Mouse (Mus musculus): Measurements from ENCODE around the gene Olfr1020.

Gene Olfr1020

GRCm38 (mm10) chr2:85846730-85847129 is at the start of gene Olfr1020:
Olfr1020 (plus strand) TSS chr2:85847030.
- DNase-seq (ENCODE audit: low spot score in 2 of 2), result no peak

GRCm38 (mm10) chr2:85802444-85802843 is 44.4 kb upstream of the Olfr1020 start, which contains the start of gene Olfr1016:
Olfr1016 (minus strand) TSS chr2:85802544.
- DNase-seq (ENCODE audit: low spot score in 2 of 2), result no peak

GRCm38 (mm10) chr2:85804501-85804900 is 42.3 kb upstream of the Olfr1020 start:
- no peak for DNase-seq (ENCODE audit: low spot score in 2 of 2)

GRCm38 (mm10) chr2:85818179-85818578 is 28.7 kb upstream of the Olfr1020 start, which contains the start of gene Olfr1018:
Olfr1018 (plus strand) TSS chr2:85818479.
- DNase-seq (ENCODE audit: low spot score in 2 of 2), result no peak

- DNase-seq (ENCODE audit: low spot score in 2 of 2), result no peak
Observed at GRCm38 (mm10) chr2:85845383-85845782, 1.4 kb upstream of the Olfr1020 start, which contains the start of gene Olfr1019. Olfr1019 (minus strand) TSS chr2:85845483.

GRCm38 (mm10) chr2:85868294-85868693 is 21.5 kb downstream of the Olfr1020 start, which contains the start of gene Olfr1022:
Olfr1022 (plus strand) TSS chr2:85868594.
- no peak for DNase-seq (ENCODE audit: low spot score in 2 of 2)

- no peak for DNase-seq (ENCODE audit: low spot score in 2 of 2)
Observed at GRCm38 (mm10) chr2:85885340-85885739, 38.5 kb downstream of the Olfr1020 start, which contains the start of gene Olfr1023. Olfr1023 (plus strand) TSS chr2:85885640.

Data from thymus, postnatal 10 days (tissue).